Mouse (Mus musculus) kidney, adult 2 months (tissue): ENCODE results near the gene Nkx2-3. TPM values are rescaled to one million over a fixed set of nuclear protein-coding genes. Genes with fewer than 3 reads are reported as not detected.

Source experiments
- DNase-seq: peaks from one replicate; pipeline ENCODE4 v3.0.0; 2021
- H3K27ac ChIP-seq: fragments of 200-500 bp; 2 replicates; pipeline ENCODE4 v1.5.1; 2012; ENCODE audit warnings: low read depth, low read length, control low read depth, inconsistent platforms; ENCODE audit not compliant: insufficient read depth
- H3K27me3 ChIP-seq: fragments of 200-500 bp; replicated peaks from 2 replicates; pipeline ENCODE4 v1.6.1; 2012; ENCODE audit warnings: mild to moderate bottlenecking, moderate library complexity, low read length, inconsistent platforms; ENCODE audit not compliant: control insufficient read depth, insufficient read depth
- H3K36me3 ChIP-seq: fragments of 200-500 bp; 2 replicates; pipeline ENCODE4 v1.6.1; 2012; ENCODE audit warnings: mild to moderate bottlenecking, moderate library complexity, low read length, inconsistent platforms; ENCODE audit not compliant: control insufficient read depth, insufficient read depth
- H3K4me1 ChIP-seq: fragments of 200-500 bp; 2 replicates; pipeline ENCODE4 v1.6.1; 2011; ENCODE audit warnings: low read length; ENCODE audit not compliant: control insufficient read depth, insufficient read depth
- H3K4me3 ChIP-seq: fragments of 200-500 bp; 2 replicates; pipeline ENCODE4 v1.5.1; 2011; ENCODE audit warnings: mild to moderate bottlenecking, low read depth, low read length, control low read depth; ENCODE audit not compliant: insufficient read depth
- CTCF ChIP-seq: fragments of 200-500 bp; conservative IDR thresholded peaks from 2 replicates; pipeline ENCODE4 v1.5.1; 2011; ENCODE audit warnings: low read depth, mild to moderate bottlenecking, control low read depth, low read length, moderate library complexity, mixed read lengths; ENCODE audit not compliant: insufficient read depth, insufficient read length
- POLR2A ChIP-seq: fragments of 200-500 bp; IDR thresholded peaks from one replicate; pipeline ENCODE4 v1.6.1; 2011; ENCODE audit warnings: low read depth, low read length, control low read depth
- whole genome bisulfite sequencing: fragments of 180-500 bp; shearing (Covaris S2); methylation state at CpG from one replicate; pipeline ENCODE4 v1.1.7; 2018; 5-methylcytosine and 5-hydroxymethylcytosine counted together
- polyA plus RNA-seq: library from polyadenylated mRNA; depleted of rRNA; stranded (reverse); fragments of >200 nt; gene quantifications from 2 replicates; pipeline ENCODE4 v1.2.3, GENCODE M21; 2012

The Nkx2-3 gene
- polyA plus RNA-seq, 1 experiment: not detected

DNA sequence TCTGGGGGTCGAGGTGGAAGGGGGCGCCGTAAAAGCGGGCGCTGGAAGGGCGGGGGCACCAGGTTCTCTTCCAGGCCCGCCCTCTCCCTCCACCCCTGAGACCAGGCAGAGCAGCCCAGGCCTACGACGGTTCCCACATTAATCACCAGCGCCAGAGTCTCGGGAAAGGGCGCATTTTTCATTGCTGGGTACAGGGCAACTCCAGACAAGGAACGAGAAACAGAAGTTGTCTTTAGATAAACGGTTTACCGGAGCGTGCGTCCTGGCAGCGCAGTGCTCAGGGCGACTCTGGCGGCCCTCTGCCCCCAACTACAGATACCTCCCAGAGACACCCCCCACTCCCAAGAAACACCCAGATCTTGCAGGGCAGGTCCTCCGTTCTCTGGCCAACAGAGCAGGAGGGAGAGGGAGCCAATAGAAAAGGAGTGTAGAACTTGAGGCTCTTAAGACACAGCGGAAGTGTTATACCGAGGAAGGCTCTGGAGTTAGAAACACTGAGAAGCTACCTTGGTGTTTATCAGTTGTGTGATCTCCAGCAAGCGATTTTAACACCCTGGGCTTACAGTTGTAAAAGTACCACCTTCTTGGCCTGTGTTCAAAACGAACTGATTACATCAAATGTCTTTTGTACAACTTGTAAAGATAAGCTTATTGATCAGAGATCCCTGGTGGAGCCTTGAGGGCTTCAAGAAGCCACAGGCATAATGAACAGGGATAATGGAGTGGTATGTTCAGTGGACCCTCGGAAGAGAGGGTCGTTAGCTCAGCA, 12.2 kb upstream of the Nkx2-3 start:
- 2% methylated on average over 27 of the region's 27 CpGs for WGBS
- no peak for DNase-seq
- TF ChIP-seq POLR2A (no peak), CTCF (no peak)
- Histone ChIP-seq H3K4me3 (no peak overlapping the region), H3K27me3 (peaks cover 5% of the 10 kb centered on the region), H3K27ac (no peak overlapping the region), H3K4me1 (no peaks in the 10 kb centered on the region), H3K36me3 (no peaks in the 10 kb centered on the region)

- peaks cover 5% of the 10 kb centered on the region for H3K27me3 ChIP-seq
- WGBS: 7% methylated on average over 33 of the region's 33 CpGs
- no peaks in the 10 kb centered on the region for H3K36me3 ChIP-seq
- peak; percentile 56 for DNase-seq
- H3K4me3 ChIP-seq: no peak overlapping the region
- TF ChIP-seq POLR2A: no peak
- TF ChIP-seq CTCF: no peak
- no peaks in the 10 kb centered on the region for H3K4me1 ChIP-seq
- no peak overlapping the region for H3K27ac ChIP-seq
Measured at GRCm38 (mm10) chr19:43600545-43601331, 11.4 kb upstream of the Nkx2-3 start.

DNA sequence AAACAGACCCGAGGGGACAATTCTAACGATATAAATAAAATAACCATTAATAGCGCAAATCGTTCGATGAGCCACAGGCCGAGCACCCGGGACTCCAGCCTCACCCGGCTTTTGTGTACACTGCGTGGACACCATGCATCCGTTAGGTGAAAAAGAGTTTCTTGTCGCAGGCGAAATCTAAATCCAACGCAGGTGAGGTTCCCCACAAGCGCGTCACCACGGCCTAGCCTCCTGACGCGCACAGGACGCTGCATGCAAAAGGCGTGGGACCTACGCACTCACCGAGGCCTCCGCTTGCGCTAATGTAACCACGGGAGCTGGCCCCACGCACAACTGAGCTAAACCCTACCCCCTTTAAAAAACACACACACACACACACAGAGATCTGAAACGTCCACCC, 10.7 kb upstream of the Nkx2-3 start:
- Histone ChIP-seq H3K4me3 (no peak overlapping the region), H3K27ac (no peak overlapping the region), H3K27me3 (peaks cover 5% of the 10 kb centered on the region), H3K4me1 (no peaks in the 10 kb centered on the region), H3K36me3 (no peaks in the 10 kb centered on the region)
- DNase-seq: no peak
- 8% methylated on average over 27 of the region's 27 CpGs for WGBS
- TF ChIP-seq CTCF (no peak), POLR2A (no peak)

- no peaks in the 10 kb centered on the region for H3K4me1 ChIP-seq
- H3K27me3 ChIP-seq: peaks cover 5% of the 10 kb centered on the region
- H3K27ac ChIP-seq: no peak overlapping the region
- no peak for DNase-seq
- 10% methylated on average over 12 of the region's 12 CpGs for WGBS
- H3K36me3 ChIP-seq: no peaks in the 10 kb centered on the region
- H3K4me3 ChIP-seq: no peak overlapping the region
- TF ChIP-seq POLR2A (no peak), CTCF (no peak)
Measured at GRCm38 (mm10) chr19:43601996-43602590, 10.0 kb upstream of the Nkx2-3 start.

- WGBS: 11% methylated on average over 5 of the region's 5 CpGs
- Histone ChIP-seq H3K4me3 (no peak overlapping the region), H3K27ac (no peak overlapping the region), H3K36me3 (no peaks in the 10 kb centered on the region), H3K4me1 (no peaks in the 10 kb centered on the region), H3K27me3 (peaks cover 7% of the 10 kb centered on the region)
- DNase-seq: no peak
- TF ChIP-seq CTCF: no peak
- no peak for TF ChIP-seq POLR2A
Measured at GRCm38 (mm10) chr19:43603521-43603920, 8.6 kb upstream of the Nkx2-3 start.

- Histone ChIP-seq H3K4me3 (no peak overlapping the region), H3K27me3 (peaks cover 7% of the 10 kb centered on the region), H3K36me3 (no peaks in the 10 kb centered on the region), H3K27ac (no peak overlapping the region), H3K4me1 (no peaks in the 10 kb centered on the region)
- 9% methylated on average over 7 of the region's 7 CpGs for WGBS
- TF ChIP-seq POLR2A: no peak
- no peak for TF ChIP-seq CTCF
- DNase-seq: no peak
Measured at GRCm38 (mm10) chr19:43604492-43605120, 7.5 kb upstream of the Nkx2-3 start.
